Mouse (Mus musculus) E14TG2a.4 (cell line): ENCODE data around the gene Mettl8.
A peak's percentile ranks its signal among the peaks of the same experiment; 100 is the strongest.

ENCODE experiments used
- H3K27me3 ChIP-seq: 2 replicates; pipeline ENCODE4 v1.6.1; 2014; ENCODE audit warnings: low read length, control low read depth; ENCODE audit not compliant: insufficient read depth
- H3K36me3 ChIP-seq: 2 replicates; pipeline ENCODE4 v1.6.1; 2014; ENCODE audit warnings: low read length, control low read depth; ENCODE audit not compliant: insufficient read depth
- H3K4me1 ChIP-seq: replicated peaks from 2 replicates; pipeline ENCODE4 v1.6.1; 2014; ENCODE audit warnings: low read depth, low read length, control low read depth
- H3K4me3 ChIP-seq: replicated peaks from 2 replicates; pipeline ENCODE4 v1.5.1; 2014; ENCODE audit warnings: mild to moderate bottlenecking, low read length
- H3K9me3 ChIP-seq: 2 replicates; pipeline ENCODE4 v1.6.1; 2014; ENCODE audit warnings: low read length, control low read depth
- CTCF ChIP-seq: conservative IDR thresholded peaks from 2 replicates; pipeline ENCODE4 v1.5.1; 2014; ENCODE audit warnings: low read length
- NANOG ChIP-seq: IDR thresholded peaks from 2 replicates; pipeline ENCODE4 v1.6.1; 2014; ENCODE audit warnings: borderline replicate concordance, low read length, mixed read lengths
- POU5F1 ChIP-seq: IDR thresholded peaks from 2 replicates; pipeline ENCODE4 v1.6.1; 2014; ENCODE audit warnings: low read length, borderline replicate concordance

The Mettl8 gene

DNA sequence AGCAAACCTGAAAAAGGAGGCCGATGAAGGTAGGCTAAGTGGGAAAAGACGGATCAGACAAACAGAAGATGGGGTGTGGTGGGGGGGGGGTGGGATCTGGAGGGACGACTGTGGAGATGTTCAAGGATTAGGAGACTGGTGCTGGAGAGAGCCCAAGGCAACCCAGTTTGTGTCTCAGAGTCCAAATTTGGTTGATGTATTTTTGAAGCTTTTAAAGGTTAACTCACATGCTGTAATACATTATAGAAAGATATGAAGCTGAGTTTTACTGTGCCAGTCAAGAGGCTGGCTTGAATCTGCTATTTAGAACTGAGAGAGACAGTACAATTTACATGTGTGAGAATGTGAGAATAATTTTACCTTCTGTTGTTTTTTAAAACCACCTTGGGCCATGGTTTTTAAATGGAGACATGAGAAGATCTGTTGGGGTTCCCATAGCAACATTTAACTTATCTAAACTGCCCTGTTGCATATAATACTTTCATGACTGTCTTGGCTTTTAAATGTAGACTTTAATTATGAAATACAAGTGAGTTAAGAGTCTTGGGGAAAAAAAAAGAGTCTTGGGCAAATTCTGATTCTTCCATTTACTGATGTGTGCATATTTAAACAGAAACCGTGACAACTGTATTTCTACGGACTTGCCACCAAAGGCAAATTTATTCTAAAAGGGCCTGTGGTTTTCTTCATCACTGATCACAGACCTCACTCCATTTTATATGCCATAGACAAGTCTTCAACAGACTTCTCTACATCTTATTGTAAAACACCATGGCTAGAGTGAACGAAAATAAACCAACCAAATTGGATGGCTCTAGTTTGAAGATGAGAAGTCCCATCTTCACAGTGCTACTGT is 94.1 kb downstream of the Mettl8 start:
- Histone ChIP-seq H3K36me3 (peaks cover 20% of the 10 kb centered on the region), H3K4me1 (peaks cover 26% of the 10 kb centered on the region), H3K9me3 (no peaks in the 10 kb centered on the region), H3K27me3 (no peaks in the 10 kb centered on the region), H3K4me3 (no peak overlapping the region)
- no peak for TF ChIP-seq CTCF
- TF ChIP-seq POU5F1, result no peak
- TF ChIP-seq NANOG, result no peak

DNA sequence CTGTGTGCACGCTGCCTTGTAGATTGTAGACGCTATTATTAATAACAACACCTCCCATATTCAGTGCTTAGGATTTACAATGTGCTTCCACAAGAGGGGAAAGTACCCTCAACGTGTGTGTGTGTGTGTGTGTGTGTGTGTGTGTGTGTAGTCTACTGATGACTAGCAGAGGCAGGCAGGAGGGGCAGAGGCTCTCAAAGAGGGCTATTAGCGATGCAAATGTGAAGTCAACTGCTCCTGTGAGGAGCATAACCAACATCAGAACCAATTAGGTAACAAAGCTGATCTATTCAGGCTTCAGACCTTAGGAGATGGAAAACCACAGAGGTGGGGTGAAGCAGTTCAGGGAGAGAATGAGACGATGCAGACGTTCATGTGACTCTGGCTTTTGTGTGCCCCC is 95.3 kb downstream of the Mettl8 start:
- TF ChIP-seq NANOG (no peak), CTCF (no peak)
- Histone ChIP-seq H3K27me3 (no peaks in the 10 kb centered on the region), H3K4me3 (no peak overlapping the region), H3K4me1 (peaks cover 28% of the 10 kb centered on the region), H3K36me3 (peaks cover 9% of the 10 kb centered on the region; the same call in 1 of the 2 replicates), H3K9me3 (no peaks in the 10 kb centered on the region)

DNA sequence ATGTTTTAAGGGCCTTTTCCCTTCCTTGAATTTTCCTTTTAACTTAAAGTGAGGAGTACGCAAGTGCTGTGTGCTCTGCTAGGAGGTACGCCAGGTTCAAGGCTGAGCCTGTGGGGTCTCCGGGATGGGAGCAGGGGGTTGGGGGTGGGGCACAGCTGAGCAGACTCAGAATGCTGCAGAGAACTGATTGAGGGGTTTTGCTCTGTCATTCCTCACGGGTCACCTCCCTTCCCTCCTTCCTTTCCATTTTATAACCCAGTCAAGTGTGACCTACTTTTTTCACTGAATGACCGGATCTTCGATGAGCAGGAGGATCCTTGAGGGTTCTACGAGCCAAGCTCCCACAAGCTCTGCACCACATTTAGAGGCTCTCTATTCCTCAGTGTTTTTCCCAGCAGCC is 96.0 kb downstream of the Mettl8 start:
- peaks cover 3% of the 10 kb centered on the region; the same call in 1 of the 2 replicates for H3K36me3 ChIP-seq
- TF ChIP-seq POU5F1, result no peak
- TF ChIP-seq CTCF, result no peak
- no peak for TF ChIP-seq NANOG
- peaks cover 25% of the 10 kb centered on the region for H3K4me1 ChIP-seq
- H3K9me3 ChIP-seq, result no peaks in the 10 kb centered on the region
- no peaks in the 10 kb centered on the region for H3K27me3 ChIP-seq
- H3K4me3 ChIP-seq, result no peak overlapping the region

DNA sequence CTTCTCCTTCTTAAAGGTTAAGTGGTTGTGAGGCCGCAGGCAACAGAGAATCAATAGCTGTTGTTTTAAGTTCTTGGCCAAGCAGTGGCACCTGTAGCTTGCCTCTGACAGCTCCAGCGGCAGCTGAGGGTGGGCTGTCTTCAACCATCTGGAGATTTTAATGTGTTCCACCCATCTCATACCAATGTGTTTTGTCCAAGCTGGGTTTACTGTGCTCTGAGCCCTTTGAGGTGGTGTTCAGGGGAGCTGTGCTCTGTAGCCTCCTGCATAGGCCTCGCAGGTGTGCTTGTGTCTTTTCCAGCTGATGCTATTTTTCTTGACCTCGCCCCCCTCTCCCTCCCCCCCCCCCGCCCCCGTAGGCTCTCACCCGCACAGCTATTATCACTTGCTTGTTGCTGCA is 96.8 kb downstream of the Mettl8 start:
- Histone ChIP-seq H3K36me3 (no peaks in the 10 kb centered on the region), H3K27me3 (no peaks in the 10 kb centered on the region), H3K4me3 (no peak overlapping the region), H3K4me1 (peaks cover 25% of the 10 kb centered on the region), H3K9me3 (no peaks in the 10 kb centered on the region)
- TF ChIP-seq CTCF (no peak), NANOG (no peak), POU5F1 (no peak)

DNA sequence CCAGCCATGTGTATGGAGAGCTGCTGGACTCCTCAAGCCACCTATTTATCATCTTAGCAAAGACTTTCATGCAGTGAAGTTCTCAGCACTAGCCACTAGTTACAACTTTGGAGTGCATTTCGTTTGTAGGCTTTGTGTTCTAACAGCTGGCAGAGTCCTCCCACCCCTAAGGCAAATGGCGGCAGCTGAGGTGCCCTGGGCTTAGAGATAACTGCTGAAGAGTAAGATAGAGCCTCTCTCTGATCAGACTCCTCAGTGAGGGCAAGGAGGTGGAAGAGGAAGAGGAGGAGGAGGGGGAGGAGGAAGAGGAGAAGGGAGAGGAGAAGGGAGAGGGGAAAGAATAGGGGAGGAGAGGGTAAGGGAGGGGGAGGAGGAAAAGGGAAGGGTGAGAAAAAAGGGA is 101.8 kb downstream of the Mettl8 start:
- TF ChIP-seq NANOG (no peak), CTCF (no peak), POU5F1 (no peak)
- Histone ChIP-seq H3K4me1 (peaks cover 10% of the 10 kb centered on the region), H3K36me3 (no peaks in the 10 kb centered on the region), H3K27me3 (no peaks in the 10 kb centered on the region), H3K4me3 (no peak overlapping the region), H3K9me3 (no peaks in the 10 kb centered on the region)

DNA sequence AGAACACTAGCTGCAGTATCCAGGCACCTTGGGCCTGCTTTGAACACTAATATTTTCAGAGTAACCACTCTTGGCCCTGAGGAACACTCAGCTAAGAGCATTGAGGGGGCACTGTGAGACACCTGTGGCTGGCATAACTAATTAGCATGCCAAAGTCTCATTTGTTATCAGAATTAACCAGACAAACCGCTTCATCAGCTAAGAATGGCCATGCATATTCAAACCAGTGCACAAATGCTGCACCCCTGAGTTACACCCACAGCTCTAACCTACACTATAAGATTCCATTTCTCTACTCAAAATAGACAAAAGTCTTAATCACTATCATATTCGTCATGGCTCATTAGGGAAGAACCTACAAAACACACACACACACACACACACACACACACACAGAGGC is 103.4 kb downstream of the Mettl8 start:
- H3K36me3 ChIP-seq, result no peaks in the 10 kb centered on the region
- H3K4me1 ChIP-seq, result peaks cover 9% of the 10 kb centered on the region
- no peak overlapping the region for H3K4me3 ChIP-seq
- H3K9me3 ChIP-seq, result no peaks in the 10 kb centered on the region
- no peaks in the 10 kb centered on the region for H3K27me3 ChIP-seq
- no peak for TF ChIP-seq CTCF
- TF ChIP-seq POU5F1, result 0 out of 2 replicates have a peak, but pooled peaks have one; percentile 8
- TF ChIP-seq NANOG, result no peak

DNA sequence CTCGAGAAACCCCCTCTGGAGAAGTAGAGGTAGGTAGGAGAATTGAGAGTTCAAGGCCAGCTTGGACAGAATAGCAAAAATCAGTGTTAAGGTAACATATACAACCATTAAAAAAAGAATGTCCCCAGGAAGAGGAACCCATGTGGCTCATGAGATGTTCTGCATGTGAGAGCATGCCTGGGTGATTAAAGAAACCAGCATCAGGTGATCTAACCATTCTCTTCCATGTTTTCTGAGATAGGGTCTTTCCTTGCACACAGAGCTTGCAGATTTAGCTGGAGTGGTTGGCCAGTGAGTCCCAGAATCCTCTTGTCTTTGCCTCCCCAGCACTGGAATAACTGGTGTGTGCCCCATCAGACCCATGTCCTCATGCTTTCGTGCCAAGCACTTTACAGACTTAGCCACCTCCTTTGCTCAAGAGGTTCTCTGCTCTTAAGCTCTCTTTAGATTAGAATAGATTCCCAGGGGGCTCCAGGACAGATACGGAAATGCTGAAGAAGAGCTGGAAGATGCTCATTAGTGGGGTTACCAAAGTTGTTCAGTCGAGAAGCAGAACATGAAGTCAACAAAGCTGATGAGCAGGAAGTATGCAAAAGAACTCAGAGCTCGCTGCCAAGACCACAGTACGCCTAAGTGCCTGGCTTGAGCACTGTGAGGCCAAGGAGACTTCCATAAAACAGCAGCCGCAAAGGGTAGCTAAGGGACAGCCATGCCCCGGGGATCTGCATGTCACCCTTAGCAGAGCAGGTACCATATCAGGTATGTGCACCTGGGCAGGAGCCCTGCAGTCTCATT is 110.7 kb downstream of the Mettl8 start:
- no peaks in the 10 kb centered on the region for H3K36me3 ChIP-seq
- no peak for TF ChIP-seq POU5F1
- TF ChIP-seq CTCF, result no peak
- no peak for TF ChIP-seq NANOG
- H3K4me1 ChIP-seq, result no peaks in the 10 kb centered on the region
- no peaks in the 10 kb centered on the region for H3K9me3 ChIP-seq
- no peak overlapping the region for H3K4me3 ChIP-seq
- H3K27me3 ChIP-seq, result no peaks in the 10 kb centered on the region; the same call in 1 of the 2 replicates

DNA sequence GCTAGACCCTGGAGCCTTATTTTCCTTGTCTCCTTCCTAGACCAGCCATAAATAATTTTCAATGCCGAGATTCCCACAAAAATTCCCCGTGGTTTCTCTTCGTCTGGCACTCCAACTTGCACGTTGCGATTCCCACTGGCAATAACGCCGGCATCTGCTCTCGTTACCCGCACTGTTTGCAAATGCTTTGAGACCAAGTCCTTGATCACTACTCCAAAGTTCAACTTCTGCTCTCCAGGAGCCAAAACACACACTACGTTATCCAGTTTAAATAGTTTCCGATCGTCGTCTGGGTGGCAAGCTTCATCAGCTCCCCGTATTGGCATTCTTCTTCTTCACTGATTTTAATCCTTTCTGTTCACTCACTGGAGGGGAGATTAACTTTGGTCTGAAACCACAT is 114.6 kb downstream of the Mettl8 start:
- H3K9me3 ChIP-seq, result no peaks in the 10 kb centered on the region
- H3K27me3 ChIP-seq, result peaks cover 16% of the 10 kb centered on the region
- H3K4me1 ChIP-seq, result peaks cover 14% of the 10 kb centered on the region
- no peaks in the 10 kb centered on the region for H3K36me3 ChIP-seq
- no peak overlapping the region for H3K4me3 ChIP-seq
- TF ChIP-seq NANOG, result no peak
- no peak for TF ChIP-seq POU5F1
- no peak for TF ChIP-seq CTCF
